Mouse (Mus musculus): Measurements from ENCODE around the gene Wnt7a. TPM values are rescaled to one million over a fixed set of nuclear protein-coding genes. Genes with fewer than 3 reads are reported as not detected.

The Wnt7a gene
- total RNA-seq, 2 experiments from 2014 or later: 0.07 TPM; not detected in 1

DNA sequence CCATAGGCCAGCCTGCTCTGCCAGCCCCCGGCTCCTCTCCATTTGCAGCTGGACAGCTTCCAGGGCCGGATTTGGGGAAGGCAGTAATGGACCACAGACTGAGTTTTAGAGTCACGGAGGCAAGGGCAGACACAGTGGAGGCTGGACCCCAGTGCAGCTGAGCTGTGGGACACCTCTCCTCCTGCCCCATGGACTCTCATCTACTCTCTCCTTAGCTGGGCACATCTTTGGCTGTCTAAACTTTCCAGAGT, 64.3 kb downstream of the Wnt7a start:
- intact Hi-C loops (cut with DNase I): no loop called here
- DNase-seq: no peak

DNA sequence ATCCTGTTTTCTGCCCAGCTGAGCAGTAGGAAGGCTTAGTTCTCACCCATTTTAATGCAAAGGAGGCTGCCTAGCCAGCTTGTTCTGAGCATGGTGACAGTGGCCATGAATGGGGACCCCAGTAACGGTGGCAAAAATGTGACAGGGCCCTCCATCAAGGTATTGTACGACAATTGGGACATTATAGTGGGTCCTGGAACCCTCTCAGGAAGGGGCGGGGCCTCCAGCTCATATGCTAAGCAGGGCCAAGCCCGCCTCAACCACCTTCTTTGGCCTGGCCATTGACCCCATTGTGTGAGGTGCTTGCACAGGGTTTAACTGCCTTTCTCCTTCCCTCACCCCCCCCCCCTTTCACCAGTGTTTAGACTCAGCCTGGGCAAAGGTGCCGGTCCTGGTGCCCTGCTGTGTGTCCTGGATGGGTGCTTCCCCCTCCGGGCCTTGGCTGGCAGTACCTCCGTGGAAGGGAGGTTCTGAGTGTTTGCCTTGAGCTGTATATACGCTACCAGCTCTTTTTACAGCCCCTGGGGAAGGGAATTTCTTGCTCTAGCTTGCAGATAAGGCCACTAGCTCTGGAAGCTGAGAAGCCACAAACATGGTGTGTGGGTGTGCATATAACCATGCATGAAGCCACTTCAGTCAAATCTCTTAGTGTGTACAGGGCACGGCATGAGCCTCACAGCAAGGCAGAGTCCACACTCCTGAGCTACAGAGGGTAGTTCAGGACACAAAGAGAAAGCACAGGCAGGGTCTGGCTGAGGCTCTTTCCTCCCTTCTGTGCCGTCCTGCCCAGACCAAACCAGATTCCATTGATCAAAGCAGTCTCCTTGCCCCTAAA, 64.9 kb downstream of the Wnt7a start:
- intact Hi-C loops (cut with DNase I): no loop called here

DNA sequence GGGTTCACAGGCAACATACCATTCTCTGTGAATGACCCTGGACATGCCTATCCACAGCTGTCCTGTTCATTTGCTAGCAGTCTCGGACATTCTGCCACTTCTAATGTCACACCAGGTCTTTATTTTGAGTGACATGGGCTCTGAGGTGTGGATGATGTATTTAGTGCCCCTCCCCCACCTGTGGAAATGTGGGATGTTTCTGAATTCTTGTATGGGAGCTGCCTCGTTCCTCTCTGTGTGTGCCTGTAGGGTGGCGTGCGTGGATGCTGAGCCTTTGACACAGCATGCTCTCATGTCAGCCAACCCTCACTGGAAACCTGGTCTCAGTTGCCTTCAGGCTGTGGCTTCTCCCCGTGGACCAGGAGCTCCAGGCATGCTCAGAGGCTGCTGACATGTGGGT, 66.1 kb downstream of the Wnt7a start:
- no peak for DNase-seq
- intact Hi-C loops (cut with DNase I): no loop called here

More for the DNA sequence above, 64.9 kb downstream of the Wnt7a start:
- no peak for DNase-seq

DNA sequence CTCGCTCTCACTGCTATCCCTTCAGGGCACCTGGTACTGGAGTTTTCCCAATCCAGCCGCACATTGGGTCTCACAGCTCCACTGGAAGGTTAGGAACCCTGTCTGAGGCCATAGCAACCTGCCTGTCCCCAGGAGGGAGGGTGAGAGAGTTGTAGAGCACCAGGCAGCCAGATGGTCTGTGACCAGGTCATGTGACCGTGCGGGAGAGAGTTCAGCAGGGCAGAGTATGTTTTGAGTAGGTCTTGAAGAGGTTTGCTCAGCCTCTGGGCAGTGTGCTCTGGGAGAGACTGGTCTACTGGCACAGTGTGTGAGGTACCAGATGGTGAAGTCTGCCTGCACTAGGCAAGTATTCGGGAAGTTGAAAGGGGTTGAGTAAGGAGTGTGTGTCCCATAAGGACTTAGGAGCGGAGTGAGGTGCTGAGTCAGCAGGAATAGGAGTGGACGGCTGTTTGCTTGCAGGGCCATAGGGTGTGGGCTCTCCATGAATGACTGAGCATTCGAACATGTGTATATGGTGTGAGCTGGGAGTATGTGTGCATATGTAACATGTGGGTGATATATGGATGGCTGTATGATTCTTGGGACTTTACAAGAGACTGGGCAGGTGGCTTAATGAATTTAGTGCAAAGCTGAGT, 71.4 kb downstream of the Wnt7a start:
- no peak for DNase-seq
- intact Hi-C loops (cut with DNase I): no loop called here

DNA sequence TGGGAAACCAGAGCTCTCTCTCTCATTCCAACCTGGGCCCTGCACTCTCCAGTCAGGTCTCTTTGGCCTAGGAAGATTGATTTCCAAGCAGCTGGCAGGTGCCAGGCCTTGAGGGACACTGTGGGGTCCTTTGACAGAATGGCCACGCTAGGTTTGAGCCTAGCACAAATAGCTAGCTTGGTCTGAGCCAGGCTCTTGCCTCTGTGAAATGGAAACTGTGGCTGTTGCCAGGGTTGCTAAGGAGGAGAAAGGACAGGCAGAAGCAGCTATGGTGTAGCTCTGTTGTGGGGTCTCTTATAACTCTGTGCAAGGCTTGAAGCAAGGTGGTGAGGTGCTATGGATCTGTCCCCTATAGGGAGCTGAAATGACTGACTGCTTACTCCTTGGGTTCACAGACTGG, 75.7 kb downstream of the Wnt7a start:
- no peak for DNase-seq
- intact Hi-C loops (cut with DNase I): no loop called here

DNA sequence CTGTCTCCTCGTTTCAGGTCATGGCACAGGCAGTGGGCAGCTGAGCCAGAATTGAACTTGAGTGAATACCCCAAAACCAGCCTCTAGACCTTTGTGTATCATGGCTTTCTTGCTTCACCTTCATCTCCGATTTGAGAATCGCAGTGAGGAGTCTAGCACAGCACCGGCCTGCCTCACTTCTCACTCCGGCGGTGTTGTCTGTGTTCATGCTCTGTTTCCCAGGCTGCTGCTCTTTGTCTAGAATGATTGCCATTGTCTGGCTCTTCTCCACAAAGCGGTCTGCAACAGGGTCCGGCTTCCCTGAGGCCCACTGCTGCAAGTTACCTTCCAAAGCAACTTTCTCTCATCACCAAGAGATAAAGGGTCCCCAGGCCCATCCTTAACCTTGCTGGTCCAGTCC, 79.3 kb downstream of the Wnt7a start:
- intact Hi-C loops (cut with DNase I): no loop called here
- no peak for DNase-seq

DNA sequence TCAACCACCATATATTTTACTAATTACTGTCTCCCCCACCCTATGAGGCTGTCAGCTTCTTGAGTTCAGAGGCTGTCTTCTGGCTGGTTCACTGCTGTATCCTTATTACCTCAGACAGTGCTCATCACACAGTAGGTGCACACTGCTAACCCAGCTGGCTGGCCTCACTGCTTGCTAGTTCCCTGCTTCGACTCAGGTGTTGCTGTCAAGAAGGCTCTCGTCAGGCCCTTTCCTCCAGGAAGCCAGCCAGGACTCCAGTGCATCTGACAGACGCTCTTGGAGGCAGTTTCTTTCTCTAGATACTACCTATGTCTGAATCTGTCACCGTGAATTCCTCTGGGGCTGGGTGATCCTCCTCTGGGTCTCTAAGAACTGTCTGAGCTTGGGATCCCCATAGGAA, 85.6 kb downstream of the Wnt7a start:
- intact Hi-C loops (cut with DNase I): no loop called here
- no peak for DNase-seq

DNA sequence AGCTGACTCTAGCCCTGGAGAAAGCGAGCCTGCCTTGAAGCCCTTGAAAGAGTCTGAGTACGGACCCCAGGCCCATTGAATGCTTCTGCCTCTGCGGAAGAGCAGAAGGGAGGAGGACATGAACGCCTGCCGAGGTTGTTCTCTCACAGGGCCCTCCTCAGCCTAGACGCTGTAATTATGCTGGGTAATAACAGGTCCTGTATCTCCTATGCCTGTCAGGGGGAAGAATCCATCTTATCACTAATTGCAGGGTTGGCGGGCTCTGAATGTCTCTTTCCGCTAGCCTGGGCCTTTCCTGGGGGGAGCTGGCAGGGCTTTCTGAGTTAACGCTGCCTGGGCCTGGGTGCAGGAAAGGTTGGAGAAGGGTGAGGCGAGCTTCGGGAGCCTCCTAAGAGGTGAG, 86.4 kb downstream of the Wnt7a start:
- intact Hi-C loops (cut with DNase I): no loop called here
- DNase-seq: no peak

DNA sequence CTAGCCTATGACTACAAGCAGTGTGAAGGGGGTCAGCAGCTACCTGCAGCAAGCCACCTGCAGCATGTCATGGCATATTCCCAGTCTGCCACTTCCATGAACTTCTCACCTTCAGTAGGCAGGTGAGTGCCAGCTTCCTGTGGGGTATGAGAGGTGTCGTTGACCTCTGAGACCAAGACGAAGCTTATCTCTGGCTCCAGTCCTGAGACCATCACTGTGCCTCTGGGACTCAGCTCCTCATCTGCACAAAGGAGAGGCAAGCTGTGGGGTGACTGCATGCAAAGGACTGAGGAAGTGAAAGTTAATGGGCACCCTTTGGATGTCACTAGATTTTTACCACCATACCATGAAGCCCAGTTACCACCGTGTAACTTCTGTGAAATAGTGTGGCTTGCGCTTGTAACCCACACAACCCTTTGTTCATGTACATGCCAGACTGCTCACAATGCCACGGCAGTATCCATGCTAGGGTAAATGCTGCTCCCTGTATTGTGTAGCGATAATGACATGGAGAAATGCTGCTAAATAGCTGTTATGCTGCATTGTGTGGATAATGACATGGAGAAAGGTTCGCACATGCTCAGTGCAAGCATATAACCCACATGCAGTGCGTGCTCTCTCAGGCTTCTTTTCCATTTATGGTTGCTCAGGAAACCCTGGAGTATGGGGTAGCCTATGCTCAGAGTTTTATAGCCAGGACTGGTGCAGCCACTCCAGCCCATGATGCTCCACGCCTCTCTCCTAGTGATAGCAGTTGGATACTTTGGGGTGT, 89.0 kb downstream of the Wnt7a start:
- DNase-seq: no peak
- intact Hi-C loops (cut with DNase I): no loop called here

Other genes with a start within 250 kb of the Wnt7a start
- 100 to 1,000 TPM; 112 to 127 TPM for gene Fbln2, start 198.9 kb downstream of the Wnt7a start, total RNA-seq (2021)
- gene Chchd4, start 62.2 kb upstream of the Wnt7a start, total RNA-seq (2021): 10 to 100 TPM; 12.9 to 15.1 TPM
- 10 to 100 TPM; 24.3 to 24.9 TPM for gene Tmem43, start 62.3 kb upstream of the Wnt7a start, total RNA-seq (2021)
- gene Xpc, start 104.5 kb upstream of the Wnt7a start, total RNA-seq (2021): 10 to 100 TPM; 10.4 to 10.9 TPM
- 10 to 100 TPM; 47.8 to 58.0 TPM for gene Lsm3, start 104.6 kb upstream of the Wnt7a start, total RNA-seq (2021)